Mouse (Mus musculus): ENCODE data around the gene Thbs2. TPM values are rescaled to one million over a fixed set of nuclear protein-coding genes. Genes with fewer than 3 reads are reported as not detected.

Thbs2 gene
- polyA plus RNA-seq, 1 experiment from 2014 or later: 3.1 TPM

- Histone ChIP-seq H3K27ac (ENCODE audit: low read depth, low read length) (no peak overlapping the region), H3K36me3 (ENCODE audit: control insufficient read depth, insufficient read depth, low read length) (no peaks in the 10 kb centered on the region), H3K4me2 (ENCODE audit: low read depth) (no peak overlapping the region), H3K4me3 (ENCODE audit: low read depth, low read length) (no peak overlapping the region), H3K9me3 (ENCODE audit: control insufficient read depth, low read length) (no peaks in the 10 kb centered on the region), H3K9ac (ENCODE audit: low read length) (no peak overlapping the region), H3K27me3 (ENCODE audit: control insufficient read depth, insufficient read depth, low read length) (no peaks in the 10 kb centered on the region), H3K4me1 (ENCODE audit: control insufficient read depth, insufficient read depth, low read length) (no peaks in the 10 kb centered on the region)
- ATAC-seq (ENCODE audit: insufficient read depth, low FRiP score, low TSS enrichment) (no peak), DNase-seq (ENCODE audit: low spot score) (no peak)
- WGBS: 85% methylated on average over 6 of the region's 6 CpGs
Observed at GRCm38 (mm10) chr17:14703771-14704170, 9.7 kb upstream of the Thbs2 start.

GRCm38 (mm10) chr17:14703268-14703667 lies 9.2 kb upstream of the Thbs2 start:
- Histone ChIP-seq H3K36me3 (ENCODE audit: control insufficient read depth, insufficient read depth, low read length) (no peaks in the 10 kb centered on the region), H3K4me1 (ENCODE audit: control insufficient read depth, insufficient read depth, low read length) (no peaks in the 10 kb centered on the region), H3K9me3 (ENCODE audit: control insufficient read depth, low read length) (no peaks in the 10 kb centered on the region), H3K9ac (ENCODE audit: low read length) (no peak overlapping the region), H3K4me2 (ENCODE audit: low read depth) (no peak overlapping the region), H3K27me3 (ENCODE audit: control insufficient read depth, insufficient read depth, low read length) (no peaks in the 10 kb centered on the region), H3K4me3 (ENCODE audit: low read depth, low read length) (no peak overlapping the region), H3K27ac (ENCODE audit: low read depth, low read length) (no peak overlapping the region)
- no peak for DNase-seq (ENCODE audit: low spot score)
- 79% methylated on average over 4 of the region's 4 CpGs for WGBS
- no peak for ATAC-seq (ENCODE audit: insufficient read depth, low FRiP score, low TSS enrichment)

- no peak for DNase-seq (ENCODE audit: low spot score)
- Histone ChIP-seq H3K4me2 (ENCODE audit: low read depth) (no peak overlapping the region), H3K4me3 (ENCODE audit: low read depth, low read length) (no peak overlapping the region), H3K9me3 (ENCODE audit: control insufficient read depth, low read length) (no peaks in the 10 kb centered on the region), H3K4me1 (ENCODE audit: control insufficient read depth, insufficient read depth, low read length) (no peaks in the 10 kb centered on the region), H3K9ac (ENCODE audit: low read length) (no peak overlapping the region), H3K27me3 (ENCODE audit: control insufficient read depth, insufficient read depth, low read length) (no peaks in the 10 kb centered on the region), H3K36me3 (ENCODE audit: control insufficient read depth, insufficient read depth, low read length) (no peaks in the 10 kb centered on the region), H3K27ac (ENCODE audit: low read depth, low read length) (no peak overlapping the region)
- WGBS: 63% methylated on average over 3 of the region's 3 CpGs
- ATAC-seq (ENCODE audit: insufficient read depth, low FRiP score, low TSS enrichment): no peak
Observed at GRCm38 (mm10) chr17:14702701-14703100, 8.7 kb upstream of the Thbs2 start.

- Histone ChIP-seq H3K4me3 (ENCODE audit: low read depth, low read length) (no peak overlapping the region), H3K9me3 (ENCODE audit: control insufficient read depth, low read length) (no peaks in the 10 kb centered on the region), H3K4me2 (ENCODE audit: low read depth) (no peak overlapping the region), H3K36me3 (ENCODE audit: control insufficient read depth, insufficient read depth, low read length) (no peaks in the 10 kb centered on the region), H3K27me3 (ENCODE audit: control insufficient read depth, insufficient read depth, low read length) (no peaks in the 10 kb centered on the region), H3K9ac (ENCODE audit: low read length) (no peak overlapping the region), H3K4me1 (ENCODE audit: control insufficient read depth, insufficient read depth, low read length) (no peaks in the 10 kb centered on the region), H3K27ac (ENCODE audit: low read depth, low read length) (no peak overlapping the region)
- ATAC-seq (ENCODE audit: insufficient read depth, low FRiP score, low TSS enrichment): no peak
- WGBS: 87% methylated on average over 2 of the region's 2 CpGs
- no peak for DNase-seq (ENCODE audit: low spot score)
Observed at GRCm38 (mm10) chr17:14701891-14702290, 7.9 kb upstream of the Thbs2 start.

GRCm38 (mm10) chr17:14700204-14700603 lies 6.2 kb upstream of the Thbs2 start:
- Histone ChIP-seq H3K4me3 (ENCODE audit: low read depth, low read length) (no peak overlapping the region), H3K27ac (ENCODE audit: low read depth, low read length) (no peak overlapping the region), H3K4me1 (ENCODE audit: control insufficient read depth, insufficient read depth, low read length) (no peaks in the 10 kb centered on the region), H3K9me3 (ENCODE audit: control insufficient read depth, low read length) (no peaks in the 10 kb centered on the region), H3K27me3 (ENCODE audit: control insufficient read depth, insufficient read depth, low read length) (no peaks in the 10 kb centered on the region), H3K9ac (ENCODE audit: low read length) (no peak overlapping the region), H3K4me2 (ENCODE audit: low read depth) (no peak overlapping the region), H3K36me3 (ENCODE audit: control insufficient read depth, insufficient read depth, low read length) (no peaks in the 10 kb centered on the region)
- WGBS: 67% methylated on average over 5 of the region's 5 CpGs
- no peak for DNase-seq (ENCODE audit: low spot score)
- ATAC-seq (ENCODE audit: insufficient read depth, low FRiP score, low TSS enrichment): no peak

- DNase-seq (ENCODE audit: low spot score) (no peak), ATAC-seq (ENCODE audit: insufficient read depth, low FRiP score, low TSS enrichment) (no peak)
- WGBS: 74% methylated on average over 6 of the region's 6 CpGs
Observed at GRCm38 (mm10) chr17:14698188-14698587, 4.2 kb upstream of the Thbs2 start.

GRCm38 (mm10) chr17:14697096-14697495 lies 3.1 kb upstream of the Thbs2 start:
- Histone ChIP-seq H3K36me3 (ENCODE audit: control insufficient read depth, insufficient read depth, low read length) (no peaks in the 10 kb centered on the region), H3K27me3 (ENCODE audit: control insufficient read depth, insufficient read depth, low read length) (no peaks in the 10 kb centered on the region), H3K4me1 (ENCODE audit: control insufficient read depth, insufficient read depth, low read length) (no peaks in the 10 kb centered on the region; the same call in 1 of the 2 replicates), H3K9ac (ENCODE audit: low read length) (no peak overlapping the region), H3K4me2 (ENCODE audit: low read depth) (no peak overlapping the region), H3K4me3 (ENCODE audit: low read depth, low read length) (no peak overlapping the region), H3K27ac (ENCODE audit: low read depth, low read length) (no peak overlapping the region), H3K9me3 (ENCODE audit: control insufficient read depth, low read length) (no peaks in the 10 kb centered on the region)
- ATAC-seq (ENCODE audit: insufficient read depth, low FRiP score, low TSS enrichment) (no peak), DNase-seq (ENCODE audit: low spot score) (no peak)
- 87% methylated on average over 6 of the region's 6 CpGs for WGBS

More at GRCm38 (mm10) chr17:14698188-14698587, 4.2 kb upstream of the Thbs2 start:
- no peaks in the 10 kb centered on the region for H3K9me3 ChIP-seq (ENCODE audit: control insufficient read depth, low read length)
- H3K4me2 ChIP-seq (ENCODE audit: low read depth): no peak overlapping the region
- no peaks in the 10 kb centered on the region for H3K36me3 ChIP-seq (ENCODE audit: control insufficient read depth, insufficient read depth, low read length)
- H3K9ac ChIP-seq (ENCODE audit: low read length): no peak overlapping the region
- H3K4me3 ChIP-seq (ENCODE audit: low read depth, low read length): no peak overlapping the region
- H3K4me1 ChIP-seq (ENCODE audit: control insufficient read depth, insufficient read depth, low read length): no peaks in the 10 kb centered on the region; the same call in 1 of the 2 replicates
- no peaks in the 10 kb centered on the region for H3K27me3 ChIP-seq (ENCODE audit: control insufficient read depth, insufficient read depth, low read length)
- H3K27ac ChIP-seq (ENCODE audit: low read depth, low read length): no peak overlapping the region

- Histone ChIP-seq H3K36me3 (ENCODE audit: control insufficient read depth, insufficient read depth, low read length) (no peaks in the 10 kb centered on the region), H3K27ac (ENCODE audit: low read depth, low read length) (no peak overlapping the region), H3K27me3 (ENCODE audit: control insufficient read depth, insufficient read depth, low read length) (no peaks in the 10 kb centered on the region), H3K9ac (ENCODE audit: low read length) (no peak overlapping the region), H3K4me3 (ENCODE audit: low read depth, low read length) (no peak overlapping the region), H3K9me3 (ENCODE audit: control insufficient read depth, low read length) (no peaks in the 10 kb centered on the region), H3K4me2 (ENCODE audit: low read depth) (no peak overlapping the region), H3K4me1 (ENCODE audit: control insufficient read depth, insufficient read depth, low read length) (no peaks in the 10 kb centered on the region; the same call in 1 of the 2 replicates)
- WGBS: 90% methylated on average over 6 of the region's 6 CpGs
- no peak for ATAC-seq (ENCODE audit: insufficient read depth, low FRiP score, low TSS enrichment)
- DNase-seq (ENCODE audit: low spot score): no peak
Observed at GRCm38 (mm10) chr17:14696281-14696795, 2.3 kb upstream of the Thbs2 start.

Measured in neural tube, embryonic 11.5 days (tissue).